Mouse (Mus musculus) bone marrow macrophage, adult 2 months (primary cell): Measurements from ENCODE around the gene Glrx3. TPM values are rescaled to one million over a fixed set of nuclear protein-coding genes. Genes with fewer than 3 reads are reported as not detected.

Source experiments
- H3K27ac ChIP-seq: 2 replicates; pipeline ENCODE4 v1.5.1; 2012; ENCODE audit warnings: low read depth, low read length; ENCODE audit not compliant: insufficient read depth
- H3K4me1 ChIP-seq: 2 replicates; pipeline ENCODE4 v1.6.1; 2012; ENCODE audit warnings: low read length; ENCODE audit not compliant: control insufficient read depth, insufficient read depth
- H3K4me3 ChIP-seq: 2 replicates; pipeline ENCODE4 v1.5.1; 2012; ENCODE audit warnings: mild to moderate bottlenecking, low read length, moderate library complexity; ENCODE audit not compliant: insufficient read depth
- CTCF ChIP-seq: IDR thresholded peaks from 2 replicates; pipeline ENCODE4 v1.5.1; 2012; ENCODE audit warnings: low read depth, mild to moderate bottlenecking, low read length, moderate library complexity
- POLR2A ChIP-seq: IDR thresholded peaks from 2 replicates; pipeline ENCODE4 v1.6.1; 2012; ENCODE audit warnings: mild to moderate bottlenecking, low read depth, low read length, borderline replicate concordance
- polyA plus RNA-seq: library from polyadenylated mRNA; stranded (reverse); fragments of >200 nt; gene quantifications from 2 replicates; pipeline ENCODE4 v1.2.4, GENCODE M21; 2012; ENCODE audit not compliant: missing spikeins, insufficient read depth, insufficient read length

Gene Glrx3
- polyA plus RNA-seq, 1 experiment = 56.0 TPM

DNA sequence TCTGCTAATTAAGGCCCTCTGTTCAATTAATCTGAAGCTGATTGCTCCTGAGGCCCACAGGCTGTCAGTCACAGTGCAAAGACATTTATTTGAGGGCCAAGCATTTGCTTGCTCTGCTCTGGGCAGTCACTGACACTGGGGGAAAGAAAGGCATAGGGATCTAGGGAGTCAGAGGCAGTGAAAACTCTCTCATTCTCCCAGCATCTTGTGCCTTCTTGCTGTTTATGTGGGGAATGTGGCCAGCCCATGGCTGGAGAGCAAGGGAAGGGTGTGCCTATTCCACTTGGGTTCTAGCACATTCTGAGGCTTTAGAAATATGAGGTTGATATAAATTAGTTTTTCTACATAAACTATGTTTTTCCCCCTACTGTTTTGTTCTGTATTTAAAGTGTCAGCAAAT lies 80.2 kb downstream of the Glrx3 start:
- Histone ChIP-seq H3K4me1 (no peaks in the 10 kb centered on the region), H3K4me3 (no peak overlapping the region), H3K27ac (no peak overlapping the region)
- no peak for TF ChIP-seq CTCF
- TF ChIP-seq POLR2A = no peak

DNA sequence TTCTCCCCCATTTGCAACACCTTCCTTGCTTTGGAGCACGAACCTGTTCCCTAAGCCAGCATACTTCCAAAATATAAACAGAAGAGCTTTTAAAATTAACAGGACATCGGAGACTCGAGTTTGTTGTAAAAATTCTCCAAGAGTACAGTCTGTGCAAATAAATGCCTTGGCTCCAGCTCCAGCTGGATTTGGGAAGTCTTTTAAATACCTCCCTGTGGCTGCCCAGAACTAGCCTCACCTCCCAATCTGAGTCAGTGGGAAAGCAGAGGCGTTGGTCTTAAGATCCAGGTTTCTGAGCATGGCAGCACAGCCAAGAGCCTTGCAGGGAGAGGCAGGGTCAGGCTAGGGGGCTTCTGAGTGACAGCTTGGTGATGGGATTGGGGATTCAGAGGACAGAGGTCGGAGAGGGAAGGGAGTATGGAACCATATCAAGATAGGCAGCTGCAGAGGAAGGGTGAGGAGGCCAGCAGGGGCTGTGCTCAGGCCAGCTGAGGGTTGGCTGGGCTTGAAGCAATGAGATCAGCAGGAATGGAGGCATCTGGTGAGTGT lies 80.7 kb downstream of the Glrx3 start:
- Histone ChIP-seq H3K4me3 (no peak overlapping the region), H3K4me1 (no peaks in the 10 kb centered on the region), H3K27ac (no peak overlapping the region)
- no peak for TF ChIP-seq CTCF

Other genes starting within 250 kb of the Glrx3 start
- 0.19 and 0.63 TPM in 2 replicates for gene Ebf3, start 123.2 kb upstream of the Glrx3 start, polyA plus RNA-seq
- 13.2 and 13.6 TPM in 2 replicates for gene 9430038I01Rik, start 26.9 kb upstream of the Glrx3 start, polyA plus RNA-seq